Mouse (Mus musculus) E14TG2a.4 (cell line): Measurements from ENCODE around the gene Klc1.

Source experiments
- CTCF ChIP-seq: conservative IDR thresholded peaks from 2 replicates; pipeline ENCODE4 v1.5.1; 2014; ENCODE audit warnings: low read length
- NANOG ChIP-seq: IDR thresholded peaks from 2 replicates; pipeline ENCODE4 v1.6.1; 2014; ENCODE audit warnings: borderline replicate concordance, low read length, mixed read lengths
- POU5F1 ChIP-seq: IDR thresholded peaks from 2 replicates; pipeline ENCODE4 v1.6.1; 2014; ENCODE audit warnings: low read length, borderline replicate concordance

DNA sequence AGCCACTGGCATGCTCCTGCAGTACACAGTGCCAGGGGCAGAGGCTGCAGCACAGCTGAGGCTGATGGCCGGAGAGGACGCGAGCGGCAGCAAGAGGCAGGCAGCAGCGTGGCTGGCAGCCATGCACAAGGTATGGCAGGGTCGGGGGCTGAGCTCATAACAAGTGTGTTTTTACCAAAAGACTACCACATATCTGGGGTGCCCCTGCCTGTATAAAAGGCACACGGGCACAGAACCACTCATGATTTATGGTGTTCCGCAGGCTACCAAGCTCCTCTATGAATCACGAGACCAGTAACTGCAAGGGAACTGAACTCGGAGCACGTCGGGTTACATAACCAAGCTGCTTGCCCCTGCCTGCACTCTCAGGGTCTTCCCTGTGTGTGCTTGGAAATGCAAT is 68.9 kb downstream of the Klc1 start:
- no peak for TF ChIP-seq NANOG
- no peak for TF ChIP-seq CTCF
- no peak for TF ChIP-seq POU5F1
